Mouse (Mus musculus) kidney, postnatal 0 days (tissue): Measurements from ENCODE around the gene Gm853. TPM values are rescaled to one million over a fixed set of nuclear protein-coding genes. Genes with fewer than 3 reads are reported as not detected.
A peak's percentile ranks its signal among the peaks of the same experiment; 100 is the strongest.

ENCODE experiments used
- ATAC-seq: fragments of 200-750 bp; cut with Nextera tagmentation; replicated peaks from 2 replicates; pipeline ENCODE4 v1.8.0; 2017; ENCODE audit warnings: low read depth, moderate number of reproducible peaks, moderate TSS enrichment, moderate library complexity; ENCODE audit not compliant: low FRiP score
- DNase-seq: peaks from one replicate; pipeline ENCODE4 v3.0.0-alpha.2; 2016; ENCODE audit warnings: low spot score
- H3K27ac ChIP-seq: fragments of 300-500 bp; sonication (generic); 2 replicates; pipeline ENCODE4 v1.5.1; 2014; ENCODE audit warnings: mild to moderate bottlenecking
- H3K27me3 ChIP-seq: fragments of 300-500 bp; sonication (generic); 2 replicates; pipeline ENCODE4 v1.6.1; 2014; ENCODE audit warnings: low read length, mixed read lengths; ENCODE audit not compliant: insufficient read depth
- H3K36me3 ChIP-seq: fragments of 300-500 bp; sonication (generic); 2 replicates; pipeline ENCODE4 v1.6.1; 2014; ENCODE audit warnings: low read length, mixed read lengths; ENCODE audit not compliant: insufficient read depth
- H3K4me1 ChIP-seq: fragments of 300-500 bp; sonication (generic); replicated peaks from 2 replicates; pipeline ENCODE4 v1.6.1; 2014; ENCODE audit warnings: antibody characterized with exemption, low read length, mixed read lengths; ENCODE audit not compliant: insufficient read depth
- H3K4me2 ChIP-seq: fragments of 300-500 bp; sonication (generic); 2 replicates; pipeline ENCODE4 v1.6.1; 2014; ENCODE audit warnings: mild to moderate bottlenecking, low read length, moderate library complexity, mixed read lengths
- H3K4me3 ChIP-seq: fragments of 300-500 bp; sonication (generic); replicated peaks from 2 replicates; pipeline ENCODE4 v1.5.1; 2014; ENCODE audit warnings: low read depth, low read length
- H3K9ac ChIP-seq: fragments of 300-500 bp; sonication (generic); 2 replicates; pipeline ENCODE4 v1.6.1; 2014; ENCODE audit warnings: low read depth, low read length
- H3K9me3 ChIP-seq: fragments of 300-500 bp; sonication (generic); replicated peaks from 2 replicates; pipeline ENCODE4 v1.6.1; 2016; ENCODE audit warnings: low read length, inconsistent platforms, mixed read lengths
- CTCF ChIP-seq: IDR thresholded peaks from 2 replicates; pipeline ENCODE4 v1.5.1; 2016; ENCODE audit warnings: antibody characterized with exemption, low read depth, mild to moderate bottlenecking, moderate library complexity
- WGBS: fragments of 180-500 bp; shearing (Covaris S2); extraction: QIAGEN DNeasy Blood & Tissue Kit; methylation state at CpG from one replicate; pipeline ENCODE4 v1.1.7; 2014; 5-methylcytosine and 5-hydroxymethylcytosine counted together
- polyA plus RNA-seq: library from polyadenylated mRNA; unstranded; fragments of >200 nt; fragmentation: Nextera tagmentation; extraction: Ambion mirVana; gene quantifications from 2 replicates; pipeline ENCODE4 v1.2.1, GENCODE M21; 2015

The Gm853 gene
- 14.3 and 15.9 TPM in 2 replicates for polyA plus RNA-seq

GRCm38 (mm10) chr4:130222179-130222578 is at the start of gene Gm853:
Gm853 (minus strand) TSS chr4:130222401.
- ATAC-seq (no peak), DNase-seq (no peak)
- no peaks in the 10 kb centered on the region for H3K4me1 ChIP-seq
- no peak within 1 kb of the TSS for H3K4me2 ChIP-seq
- WGBS, result 65% methylated on average over 4 of the region's 4 CpGs
- H3K4me3 ChIP-seq, result no peak within 1 kb of the TSS
- H3K36me3 ChIP-seq, result no peaks in the 10 kb centered on the region
- no peak for TF ChIP-seq CTCF
- H3K27me3 ChIP-seq, result 0 out of 2 replicates have a peak, but pooled peaks cover 2% of the 10 kb centered on the region
- H3K9me3 ChIP-seq, result no peaks in the 10 kb centered on the region
- H3K27ac ChIP-seq, result no peak within 1 kb of the TSS
- no peak within 1 kb of the TSS for H3K9ac ChIP-seq

- 87% methylated on average over 6 of the region's 6 CpGs for WGBS
- no peak for TF ChIP-seq CTCF
- H3K4me2 ChIP-seq, result no peak overlapping the region
- DNase-seq (no peak), ATAC-seq (no peak)
- H3K27ac ChIP-seq, result no peak overlapping the region
- H3K9ac ChIP-seq, result no peak overlapping the region
- H3K4me3 ChIP-seq, result no peak overlapping the region
- H3K9me3 ChIP-seq, result no peaks in the 10 kb centered on the region
- 0 out of 2 replicates have a peak, but pooled peaks cover 12% of the 10 kb centered on the region for H3K27me3 ChIP-seq
- peaks cover 14% of the 10 kb centered on the region for H3K4me1 ChIP-seq
- no peaks in the 10 kb centered on the region for H3K36me3 ChIP-seq
Observed at GRCm38 (mm10) chr4:130270611-130271347, 48.6 kb upstream of the Gm853 start.

- ATAC-seq, result no peak
- DNase-seq, result no peak
- TF ChIP-seq CTCF, result no peak
- WGBS, result 78% methylated on average over 8 of the region's 8 CpGs
- no peak overlapping the region for H3K9ac ChIP-seq
- H3K4me2 ChIP-seq, result no peak overlapping the region
- 0 out of 2 replicates have a peak, but pooled peaks cover 6% of the 10 kb centered on the region for H3K27me3 ChIP-seq
- peaks cover 12% of the 10 kb centered on the region for H3K4me1 ChIP-seq
- no peaks in the 10 kb centered on the region for H3K9me3 ChIP-seq
- H3K4me3 ChIP-seq, result no peak overlapping the region
- no peaks in the 10 kb centered on the region for H3K36me3 ChIP-seq
- H3K27ac ChIP-seq, result no peak overlapping the region
Observed at GRCm38 (mm10) chr4:130270089-130270488, 47.9 kb upstream of the Gm853 start.

GRCm38 (mm10) chr4:130268736-130269135 is 46.5 kb upstream of the Gm853 start:
- ATAC-seq, result no peak
- Histone ChIP-seq H3K27ac (no peak overlapping the region), H3K36me3 (no peaks in the 10 kb centered on the region), H3K4me2 (no peak overlapping the region), H3K9ac (no peak overlapping the region), H3K27me3 (0 out of 2 replicates have a peak, but pooled peaks cover 2% of the 10 kb centered on the region), H3K9me3 (no peaks in the 10 kb centered on the region), H3K4me1 (peaks cover 3% of the 10 kb centered on the region; the same call in 1 of the 2 replicates), H3K4me3 (no peak overlapping the region)
- TF ChIP-seq CTCF, result no peak
- no peak for DNase-seq
- 83% methylated on average over 10 of the region's 10 CpGs for WGBS

GRCm38 (mm10) chr4:130267069-130267468 is 44.9 kb upstream of the Gm853 start:
- no peaks in the 10 kb centered on the region for H3K27me3 ChIP-seq
- no peak for TF ChIP-seq CTCF
- no peaks in the 10 kb centered on the region for H3K36me3 ChIP-seq
- no peak for ATAC-seq
- peak overlapping the region; percentile 36; the same call in 1 of the 2 replicates for H3K27ac ChIP-seq
- H3K4me2 ChIP-seq, result peak overlapping the region; percentile 21; the same call in 1 of the 2 replicates
- 73% methylated on average over 7 of the region's 7 CpGs for WGBS
- H3K9me3 ChIP-seq, result no peaks in the 10 kb centered on the region
- peaks cover 3% of the 10 kb centered on the region; the same call in 1 of the 2 replicates for H3K4me1 ChIP-seq
- H3K4me3 ChIP-seq, result no peak overlapping the region
- DNase-seq, result no peak
- no peak overlapping the region for H3K9ac ChIP-seq

GRCm38 (mm10) chr4:130266601-130267000 is 44.4 kb upstream of the Gm853 start:
- 50% methylated on average over 9 of the region's 9 CpGs for WGBS
- H3K4me2 ChIP-seq, result peak overlapping the region; percentile 21; the same call in 1 of the 2 replicates
- no peak for TF ChIP-seq CTCF
- H3K36me3 ChIP-seq, result no peaks in the 10 kb centered on the region
- no peaks in the 10 kb centered on the region for H3K27me3 ChIP-seq
- peak overlapping the region; percentile 36; the same call in 1 of the 2 replicates for H3K27ac ChIP-seq
- no peak for ATAC-seq
- H3K4me1 ChIP-seq, result peaks cover 3% of the 10 kb centered on the region; the same call in 1 of the 2 replicates
- H3K9me3 ChIP-seq, result no peaks in the 10 kb centered on the region
- no peak overlapping the region for H3K9ac ChIP-seq
- H3K4me3 ChIP-seq, result no peak overlapping the region
- no peak for DNase-seq
